Mouse (Mus musculus) MEL (cell line): ENCODE data around the gene Igflr1. TPM values are rescaled to one million over a fixed set of nuclear protein-coding genes. Genes with fewer than 3 reads are reported as not detected.

Source experiments
- DNase-seq: peaks from one replicate; pipeline ENCODE4 v3.0.0; 2011; ENCODE audit warnings: low read depth, low spot score
- H3K27ac ChIP-seq: 2 replicates; pipeline ENCODE4 v1.5.1; 2012; ENCODE audit warnings: low read depth, mild to moderate bottlenecking, control low read depth, low read length, moderate library complexity; ENCODE audit not compliant: control insufficient read depth
- H3K27me3 ChIP-seq, 2 experiments: fragments of 150-350 bp in 1 of 2; sonication (generic) in 1 of 2; 2 replicates each; pipeline ENCODE4 v1.6.1; 2012; ENCODE audit warnings: low read length in 2 of 2, mild to moderate bottlenecking in 2 of 2, improper control_type of control experiment in 1 of 2, moderate library complexity in 1 of 2; ENCODE audit not compliant: insufficient read depth in 2 of 2, control insufficient read depth in 1 of 2
- H3K36me3 ChIP-seq, 2 experiments: 2 replicates each; pipeline ENCODE4 v1.6.1; 2012 to 2014; ENCODE audit warnings: low read length in 2 of 2, improper control_type of control experiment in 1 of 2, inconsistent platforms in 1 of 2, mild to moderate bottlenecking in 1 of 2; ENCODE audit not compliant: insufficient read depth in 2 of 2, control insufficient read depth in 1 of 2
- H3K4me1 ChIP-seq, 2 experiments: fragments of 150-350 bp in 1 of 2; sonication (generic) in 1 of 2; 2 replicates each; pipeline ENCODE4 v1.6.1; 2012; ENCODE audit warnings: low read length in 2 of 2, improper control_type of control experiment in 1 of 2, mild to moderate bottlenecking in 1 of 2; ENCODE audit not compliant: insufficient read depth in 2 of 2, control insufficient read depth in 1 of 2
- H3K4me3 ChIP-seq, 2 experiments: fragments of 150-350 bp in 1 of 2; sonication (generic) in 1 of 2; 2 replicates each; pipeline ENCODE4 v1.5.1; 2012; ENCODE audit warnings: low read depth in 2 of 2, low read length in 2 of 2, mild to moderate bottlenecking in 2 of 2, moderate library complexity in 2 of 2, control low read depth in 1 of 2, improper control_type of control experiment in 1 of 2; ENCODE audit not compliant: control insufficient read depth in 1 of 2, insufficient read depth in 1 of 2
- H3K79me2 ChIP-seq: 2 replicates; pipeline ENCODE4 v1.6.1; 2012; ENCODE audit warnings: mild to moderate bottlenecking, low read length, moderate library complexity; ENCODE audit not compliant: control insufficient read depth, poor library complexity, insufficient read depth
- H3K9ac ChIP-seq: 2 replicates; pipeline ENCODE4 v1.6.1; 2012; ENCODE audit warnings: low read depth, mild to moderate bottlenecking, control low read depth, low read length, moderate library complexity; ENCODE audit not compliant: control insufficient read depth, poor library complexity, severe bottlenecking
- H3K9me3 ChIP-seq: fragments of 150-350 bp; sonication (generic); replicated peaks from 2 replicates; pipeline ENCODE4 v1.6.1; 2012; ENCODE audit warnings: mild to moderate bottlenecking, low read length, improper control_type of control experiment, moderate library complexity; ENCODE audit not compliant: insufficient read depth
- CHD1 ChIP-seq: IDR thresholded peaks from 2 replicates; pipeline ENCODE4 v1.6.1; 2012; ENCODE audit warnings: low read depth, mild to moderate bottlenecking, inconsistent platforms, low read length, improper control_type of control experiment
- CTCF ChIP-seq, 3 experiments: IDR thresholded peaks in 2 of 3; conservative IDR thresholded peaks in 1 of 3; 2 replicates each; pipeline ENCODE4 v1.5.1; 2011 to 2012; ENCODE audit warnings: low read length in 3 of 3, low read depth in 2 of 3, mild to moderate bottlenecking in 2 of 3, improper control_type of control experiment in 1 of 3, inconsistent platforms in 1 of 3, mixed read lengths in 1 of 3, moderate library complexity in 1 of 3; ENCODE audit not compliant: control insufficient read depth in 1 of 3, insufficient read depth in 1 of 3, poor library complexity in 1 of 3, severe bottlenecking in 1 of 3
- E2F4 ChIP-seq: IDR thresholded peaks from 2 replicates; pipeline ENCODE4 v1.6.1; 2011; ENCODE audit warnings: low read depth, low read length, improper control_type of control experiment, borderline replicate concordance
- EP300 ChIP-seq, 2 experiments: IDR thresholded peaks; 2 replicates each; pipeline ENCODE4 v1.6.1; 2011; ENCODE audit warnings: improper control_type of control experiment in 2 of 2, low read length in 2 of 2, low read depth in 1 of 2, mild to moderate bottlenecking in 1 of 2
- GABPA ChIP-seq: IDR thresholded peaks from 2 replicates; pipeline ENCODE4 v1.6.1; 2012; ENCODE audit warnings: low read depth, mild to moderate bottlenecking, inconsistent platforms, low read length, improper control_type of control experiment, moderate library complexity
- HCFC1 ChIP-seq: IDR thresholded peaks from 2 replicates; pipeline ENCODE4 v1.6.1; 2012; ENCODE audit warnings: low read depth, mild to moderate bottlenecking, inconsistent platforms, low read length, improper control_type of control experiment, moderate library complexity
- JUND ChIP-seq: IDR thresholded peaks from 2 replicates; pipeline ENCODE4 v1.6.1; 2011; ENCODE audit warnings: low read depth, mild to moderate bottlenecking, improper control_type of control experiment, low read length
- KAT2A ChIP-seq: conservative IDR thresholded peaks from 2 replicates; pipeline ENCODE4 v1.6.1; 2012; ENCODE audit warnings: low read depth, low read length, improper control_type of control experiment, inconsistent platforms
- MAZ ChIP-seq: IDR thresholded peaks from 2 replicates; pipeline ENCODE4 v1.6.1; 2012; ENCODE audit warnings: low read depth, mild to moderate bottlenecking, inconsistent platforms, low read length, improper control_type of control experiment
- MXI1 ChIP-seq: IDR thresholded peaks from 2 replicates; pipeline ENCODE4 v1.6.1; 2011; ENCODE audit warnings: mild to moderate bottlenecking, low read depth, low read length, improper control_type of control experiment
- MYB ChIP-seq: IDR thresholded peaks from 2 replicates; pipeline ENCODE4 v1.6.1; 2011; ENCODE audit warnings: mild to moderate bottlenecking, low read depth, low read length, improper control_type of control experiment
- MYC ChIP-seq: IDR thresholded peaks from 2 replicates; pipeline ENCODE4 v1.6.1; 2011; ENCODE audit warnings: low read depth, mild to moderate bottlenecking, low read length, improper control_type of control experiment, moderate library complexity
- NRF1 ChIP-seq: IDR thresholded peaks from 2 replicates; pipeline ENCODE4 v1.6.1; 2014; ENCODE audit warnings: low read depth, mild to moderate bottlenecking, inconsistent platforms, low read length, improper control_type of control experiment, moderate library complexity; ENCODE audit not compliant: poor library complexity, insufficient read depth, severe bottlenecking
- POLR2AphosphoS5 ChIP-seq: IDR thresholded peaks from 2 replicates; pipeline ENCODE4 v1.6.1; 2012; ENCODE audit warnings: low read depth, borderline replicate concordance, mild to moderate bottlenecking, inconsistent platforms, low read length, moderate library complexity, mixed read lengths
- RAD21 ChIP-seq: IDR thresholded peaks from 2 replicates; pipeline ENCODE4 v1.6.1; 2011; ENCODE audit warnings: mild to moderate bottlenecking, low read depth, low read length, improper control_type of control experiment
- SIN3A ChIP-seq: IDR thresholded peaks from 2 replicates; pipeline ENCODE4 v1.6.1; 2012; ENCODE audit warnings: low read length, improper control_type of control experiment, inconsistent platforms
- TAL1 ChIP-seq: IDR thresholded peaks from 2 replicates; pipeline ENCODE4 v1.6.1; 2012; ENCODE audit warnings: mild to moderate bottlenecking, inconsistent platforms, low read length, moderate library complexity, mixed read lengths
- TBP ChIP-seq: IDR thresholded peaks from 2 replicates; pipeline ENCODE4 v1.8.0; 2011; ENCODE audit warnings: low read depth, low read length, improper control_type of control experiment
- TCF12 ChIP-seq: IDR thresholded peaks from 2 replicates; pipeline ENCODE4 v1.6.1; 2014; ENCODE audit warnings: low read depth, mild to moderate bottlenecking, inconsistent platforms, low read length, improper control_type of control experiment, moderate library complexity
- UBTF ChIP-seq: IDR thresholded peaks from 2 replicates; pipeline ENCODE4 v1.6.1; 2012; ENCODE audit warnings: low read depth, mild to moderate bottlenecking, inconsistent platforms, low read length, improper control_type of control experiment, moderate library complexity, borderline replicate concordance; ENCODE audit not compliant: insufficient read depth
- USF1 ChIP-seq: IDR thresholded peaks from 2 replicates; pipeline ENCODE4 v1.6.1; 2014; ENCODE audit warnings: low read depth, mild to moderate bottlenecking, inconsistent platforms, low read length, improper control_type of control experiment, moderate library complexity
- USF2 ChIP-seq, 2 experiments: IDR thresholded peaks; 2 replicates each; pipeline ENCODE4 v1.6.1; 2011 to 2012; ENCODE audit warnings: improper control_type of control experiment in 2 of 2, low read length in 2 of 2, borderline replicate concordance in 1 of 2, inconsistent platforms in 1 of 2, low read depth in 1 of 2, mild to moderate bottlenecking in 1 of 2; ENCODE audit not compliant: insufficient read depth in 1 of 2
- ZMIZ1 ChIP-seq: IDR thresholded peaks from 2 replicates; pipeline ENCODE4 v1.6.1; 2012; ENCODE audit warnings: low read depth, mild to moderate bottlenecking, inconsistent platforms, low read length, improper control_type of control experiment, moderate library complexity
- ZNF384 ChIP-seq: IDR thresholded peaks from 2 replicates; pipeline ENCODE4 v1.6.1; 2012; ENCODE audit warnings: low read depth, mild to moderate bottlenecking, inconsistent platforms, low read length, improper control_type of control experiment
- polyA plus RNA-seq, 2 experiments: library from polyadenylated mRNA; stranded (reverse) in 1 of 2; unstranded in 1 of 2; fragments of >175 nt in 1 of 2; fragments of >200 nt in 1 of 2; gene quantifications; 2 replicates each; pipeline versions ENCODE4 v1.2.1 to v1.2.4; 2012; ENCODE audit warnings: low replicate concordance in 2 of 2, low read depth in 1 of 2; ENCODE audit not compliant: insufficient read length in 2 of 2, insufficient read depth in 1 of 2, missing spikeins in 1 of 2
- total RNA-seq: library from RNA; depleted of rRNA; stranded (reverse); fragments of 300-350 nt; gene quantifications from 2 replicates; pipeline ENCODE4 v1.2.3, GENCODE M21; 2012

Igflr1 gene
- total and polyA plus RNA-seq, 3 experiments, result 1.3 to 3.1 TPM; not detected in 1

GRCm38 (mm10) chr7:30552102-30553020 lies 12.9 kb upstream of the Igflr1 start, which contains the start of the genes Hspb6 and Proser3 (continued):
- peak; percentile 99 for TF ChIP-seq ZMIZ1
- TF ChIP-seq RAD21, result no peak
- peak; percentile 92; the same call in 1 of the 2 replicates for TF ChIP-seq POLR2AphosphoS5
- no peak for TF ChIP-seq MYC
- TF ChIP-seq NRF1, result no peak
- no peak for TF ChIP-seq CTCF (IDR thresholded peaks at IDR 0.05 in 2 of 3, conservative IDR thresholded peaks at IDR 0.05 in 1 of 3; ENCODE audit: control insufficient read depth in 1 of 3, insufficient read depth in 1 of 3, low read depth in 2 of 3, low read length in 3 of 3, poor library complexity in 1 of 3, severe bottlenecking in 1 of 3)
- TF ChIP-seq GABPA, result no peak
- TF ChIP-seq TAL1, result no peak
- no peak for TF ChIP-seq KAT2A
- no peak for TF ChIP-seq ZNF384
- TF ChIP-seq HCFC1, result peak; percentile 64
- TF ChIP-seq TBP, result peak; percentile 97
- TF ChIP-seq E2F4, result peak; percentile 9; the same call in 1 of the 2 replicates
- no peak for TF ChIP-seq USF1
- peak; percentile 54 for TF ChIP-seq SIN3A
- TF ChIP-seq EP300 (IDR thresholded peaks at IDR 0.05; ENCODE audit: low read depth in 1 of 2, low read length in 2 of 2), result no peak; a peak in 1 of 4 replicates
- TF ChIP-seq MYB, result no peak
- no peak for TF ChIP-seq USF2 (IDR thresholded peaks at IDR 0.05; ENCODE audit: borderline replicate concordance in 1 of 2, insufficient read depth in 1 of 2, low read depth in 1 of 2, low read length in 2 of 2)
- TF ChIP-seq UBTF, result no peak
- TF ChIP-seq JUND, result no peak

GRCm38 (mm10) chr7:30553021-30553589 lies 12.1 kb upstream of the Igflr1 start:
- Histone ChIP-seq H3K27me3 (no peaks in the 10 kb centered on the region), H3K9me3 (no peaks in the 10 kb centered on the region), H3K4me1 (peaks cover 0 to 5% of the 10 kb centered on the region in 2 experiments; a peak in 1 of 4 replicates), H3K79me2 (peaks cover 2% of the 10 kb centered on the region; the same call in 1 of the 2 replicates), H3K4me3 (peak overlapping the region; percentile 64 to 78), H3K27ac (peak overlapping the region; percentile 89), H3K36me3 (peaks cover 0 to 5% of the 10 kb centered on the region in 2 experiments; a peak in 2 of 4 replicates), H3K9ac (peak overlapping the region; percentile 84)
- no peak for DNase-seq
- TF ChIP-seq TBP, result 0 out of 2 replicates have a peak, but pooled peaks have one; percentile 19
- TF ChIP-seq TCF12, result no peak
- TF ChIP-seq EP300 (IDR thresholded peaks at IDR 0.05; ENCODE audit: low read depth in 1 of 2, low read length in 2 of 2), result peak in 1 of 2 experiments; percentile 14; a peak in 1 of 4 replicates
- TF ChIP-seq CHD1, result peak; percentile 82; the same call in 1 of the 2 replicates
- peak; percentile 52; the same call in 1 of the 2 replicates for TF ChIP-seq MAZ
- peak; percentile 34; the same call in 1 of the 2 replicates for TF ChIP-seq MXI1
